Mouse (Mus musculus) megakaryocyte, adult 5-6 weeks (primary cell): Measurements from ENCODE around the gene Plac9b. TPM values are rescaled to one million over a fixed set of nuclear protein-coding genes. Genes with fewer than 3 reads are reported as not detected.

ENCODE experiments used
- total RNA-seq, 2 experiments: library from RNA; stranded (forward) in 1 of 2; stranded (reverse) in 1 of 2; fragments of 153-499, 151-499 nt in 1 of 2; fragments of 221-1000, 200-1000 nt in 1 of 2; gene quantifications; 2 replicates each; pipeline versions ENCODE4 v1.2.3 to v1.2.4; 2015 to 2017

Plac9b gene
- total RNA-seq, 2 experiments from 2014 or later: 1.5 TPM; not detected in 1

Other genes starting within 250 kb of the Plac9b start
- not detected in 2 replicates for gene Cphx1, start 244.2 kb downstream of the Plac9b start, total RNA-seq (2015)
- gene Cphx1, start 244.2 kb downstream of the Plac9b start, total RNA-seq (2017): not detected in 2 replicates
- not detected in 2 replicates for gene Duxbl1, start 203.9 kb downstream of the Plac9b start, total RNA-seq (2015)
- 0.04 TPM in 1 of 2 replicates, not detected in the other for gene Duxbl1, start 203.9 kb downstream of the Plac9b start, total RNA-seq (2017)
- gene Gm9780, start 139.8 kb downstream of the Plac9b start, total RNA-seq (2015): 0.18 TPM in 1 of 2 replicates, not detected in the other
- 4.2 TPM in 1 of 2 replicates, not detected in the other for gene Gm9780, start 139.8 kb downstream of the Plac9b start, total RNA-seq (2017)
- 20.8 and 25.9 TPM in 2 replicates for gene Tmem254c, start 115.1 kb downstream of the Plac9b start, total RNA-seq (2015)
- 15.2 and 24.2 TPM in 2 replicates for gene Tmem254c, start 115.1 kb downstream of the Plac9b start, total RNA-seq (2017)
- not detected in 2 replicates for gene Cphx2, start 101.0 kb downstream of the Plac9b start, total RNA-seq (2015)
- gene Cphx2, start 101.0 kb downstream of the Plac9b start, total RNA-seq (2017): not detected in 2 replicates
- gene Cphx3, start 100.2 kb downstream of the Plac9b start, total RNA-seq (2015): not detected in 2 replicates
- gene Cphx3, start 100.2 kb downstream of the Plac9b start, total RNA-seq (2017): not detected in 2 replicates
- not detected in 2 replicates for gene Duxbl2, start 64.1 kb downstream of the Plac9b start, total RNA-seq (2015)
- gene Duxbl2, start 64.1 kb downstream of the Plac9b start, total RNA-seq (2017): not detected in 2 replicates
- 14.4 TPM in 1 of 2 replicates, not detected in the other for gene Tmem254b, start 24.6 kb upstream of the Plac9b start, total RNA-seq (2015)
- gene Tmem254b, start 24.6 kb upstream of the Plac9b start, total RNA-seq (2017): 3.7 and 9.5 TPM in 2 replicates
- not detected in 2 replicates for gene Duxbl3, start 75.5 kb upstream of the Plac9b start, total RNA-seq (2015)
- gene Duxbl3, start 75.5 kb upstream of the Plac9b start, total RNA-seq (2017): not detected in 2 replicates